Mouse (Mus musculus) frontal cortex, adult (tissue): ENCODE results near the gene Clrn2.

ENCODE experiments used
- ATAC-seq: cut with Nextera tagmentation; 2 replicates; pipeline ENCODE4 v1.9.2; 2017; ENCODE audit warnings: mild to moderate bottlenecking, moderate library complexity, mixed read lengths; ENCODE audit not compliant: low TSS enrichment

Clrn2 gene

GRCm38 (mm10) chr5:45449831-45450716, 3.5 kb upstream of the Clrn2 start, which contains the start of gene Qdpr:
Gene Qdpr (minus strand): TSS chr5:45450236.
- ATAC-seq = peak; percentile 92

GRCm38 (mm10) chr5:45454456-45454855, 905 bp downstream of the Clrn2 start:
- no peak for ATAC-seq

GRCm38 (mm10) chr5:45472880-45473450, 19.4 kb downstream of the Clrn2 start:
- ATAC-seq = peak; percentile 50

GRCm38 (mm10) chr5:45473521-45473920, 20.0 kb downstream of the Clrn2 start:
- 0 out of 2 replicates have a peak, but pooled peaks have one; percentile 20 for ATAC-seq

GRCm38 (mm10) chr5:45474215-45474614, 20.7 kb downstream of the Clrn2 start:
- peak; percentile 58; the same call in 1 of the 2 replicates for ATAC-seq

- no peak for ATAC-seq
Measured at GRCm38 (mm10) chr5:45474758-45475157, 21.2 kb downstream of the Clrn2 start.

GRCm38 (mm10) chr5:45475771-45476170, 22.2 kb downstream of the Clrn2 start:
- no peak for ATAC-seq

GRCm38 (mm10) chr5:45476288-45476687, 22.7 kb downstream of the Clrn2 start:
- ATAC-seq = peak; percentile 56

- peak; percentile 18 for ATAC-seq
Measured at GRCm38 (mm10) chr5:45477601-45478000, 24.1 kb downstream of the Clrn2 start.

- no peak for ATAC-seq
Measured at GRCm38 (mm10) chr5:45480066-45480465, 26.5 kb downstream of the Clrn2 start.

GRCm38 (mm10) chr5:45481125-45481524, 27.6 kb downstream of the Clrn2 start:
- no peak for ATAC-seq

- no peak for ATAC-seq
Measured at GRCm38 (mm10) chr5:45482607-45483006, 29.1 kb downstream of the Clrn2 start.

- ATAC-seq = no peak
Measured at GRCm38 (mm10) chr5:45483654-45484053, 30.1 kb downstream of the Clrn2 start.

- ATAC-seq = no peak
Measured at GRCm38 (mm10) chr5:45491776-45492175, 38.2 kb downstream of the Clrn2 start.

- peak; percentile 89 for ATAC-seq
Measured at GRCm38 (mm10) chr5:45493191-45494092, 39.9 kb downstream of the Clrn2 start, which contains the start of gene Lap3. Gene Lap3 (plus strand): TSS chr5:45493374.

GRCm38 (mm10) chr5:45494093-45494755, 40.7 kb downstream of the Clrn2 start:
- no peak for ATAC-seq

- ATAC-seq = no peak
Measured at GRCm38 (mm10) chr5:45495429-45495975, 42.0 kb downstream of the Clrn2 start.

GRCm38 (mm10) chr5:45496042-45496441, 42.5 kb downstream of the Clrn2 start:
- no peak for ATAC-seq

GRCm38 (mm10) chr5:45496479-45496878, 42.9 kb downstream of the Clrn2 start:
- no peak for ATAC-seq

- no peak for ATAC-seq
Measured at GRCm38 (mm10) chr5:45496930-45497550, 43.5 kb downstream of the Clrn2 start.

GRCm38 (mm10) chr5:45497564-45497963, 44.0 kb downstream of the Clrn2 start:
- ATAC-seq = no peak
